Mouse (Mus musculus): ENCODE results near the gene Zfp148. TPM values are rescaled to one million over a fixed set of nuclear protein-coding genes. Genes with fewer than 3 reads are reported as not detected.
A peak's percentile ranks its signal among the peaks of the same experiment; 100 is the strongest.

The Zfp148 gene
- polyA plus RNA-seq, 1 experiment from 2014 or later = 49.3 TPM

- no peak overlapping the region for H3K4me2 ChIP-seq
- no peaks in the 10 kb centered on the region for H3K9me3 ChIP-seq
- WGBS = 31% methylated on average over 3 of the region's 3 CpGs
- H3K4me3 ChIP-seq = no peak overlapping the region
- 0 out of 2 replicates have a peak, but pooled peaks cover 7% of the 10 kb centered on the region for H3K4me1 ChIP-seq (replicated peaks)
- no peak for ATAC-seq (ENCODE audit: low FRiP score, low read depth)
- H3K27ac ChIP-seq (replicated peaks) = peak overlapping the region; percentile 22; the same call in 1 of the 2 replicates
- peaks cover 16% of the 10 kb centered on the region for H3K36me3 ChIP-seq
- H3K9ac ChIP-seq = no peak overlapping the region
- no peaks in the 10 kb centered on the region for H3K27me3 ChIP-seq
Measured at GRCm38 (mm10) chr16:33428327-33428726, 47.7 kb downstream of the Zfp148 start.

GRCm38 (mm10) chr16:33431660-33432059, 51.0 kb downstream of the Zfp148 start:
- WGBS = 86% methylated on average over 2 of the region's 2 CpGs
- no peak overlapping the region for H3K4me3 ChIP-seq
- H3K27ac ChIP-seq (replicated peaks) = no peak overlapping the region

GRCm38 (mm10) chr16:33441065-33441464, 60.4 kb downstream of the Zfp148 start:
- no peaks in the 10 kb centered on the region for H3K4me1 ChIP-seq (replicated peaks)
- peaks cover 8% of the 10 kb centered on the region; the same call in 1 of the 2 replicates for H3K36me3 ChIP-seq
- no peaks in the 10 kb centered on the region for H3K9me3 ChIP-seq
- no peak overlapping the region for H3K4me2 ChIP-seq
- 91% methylated on average over 6 of the region's 6 CpGs for WGBS
- no peak overlapping the region for H3K27ac ChIP-seq (replicated peaks)
- H3K9ac ChIP-seq = no peak overlapping the region
- no peak overlapping the region for H3K4me3 ChIP-seq
- ATAC-seq (ENCODE audit: low FRiP score, low read depth) = no peak
- H3K27me3 ChIP-seq = no peaks in the 10 kb centered on the region

More at GRCm38 (mm10) chr16:33431660-33432059, 51.0 kb downstream of the Zfp148 start:
- H3K27me3 ChIP-seq = no peaks in the 10 kb centered on the region
- no peak for ATAC-seq (ENCODE audit: low FRiP score, low read depth)
- no peak overlapping the region for H3K4me2 ChIP-seq
- H3K9ac ChIP-seq = no peak overlapping the region
- H3K4me1 ChIP-seq (replicated peaks) = 0 out of 2 replicates have a peak, but pooled peaks cover 7% of the 10 kb centered on the region
- H3K9me3 ChIP-seq = no peaks in the 10 kb centered on the region
- H3K36me3 ChIP-seq = peaks cover 12% of the 10 kb centered on the region; the same call in 1 of the 2 replicates

- ATAC-seq (ENCODE audit: low FRiP score, low read depth) = 0 out of 2 replicates have a peak, but pooled peaks have one; percentile 38
- Histone ChIP-seq H3K36me3 (no peaks in the 10 kb centered on the region), H3K9me3 (no peaks in the 10 kb centered on the region), H3K27ac (replicated peaks) (0 out of 2 replicates have a peak overlapping the region, but pooled peaks have one; percentile 15), H3K4me3 (no peak overlapping the region), H3K9ac (no peak overlapping the region), H3K4me1 (replicated peaks) (peaks cover 10% of the 10 kb centered on the region), H3K27me3 (no peaks in the 10 kb centered on the region), H3K4me2 (no peak overlapping the region)
- 51% methylated on average over 5 of the region's 5 CpGs for WGBS
Measured at GRCm38 (mm10) chr16:33446830-33447229, 66.2 kb downstream of the Zfp148 start.

GRCm38 (mm10) chr16:33453826-33454225, 73.2 kb downstream of the Zfp148 start:
- H3K4me2 ChIP-seq = no peak overlapping the region
- H3K36me3 ChIP-seq = 0 out of 2 replicates have a peak, but pooled peaks cover 4% of the 10 kb centered on the region
- H3K4me1 ChIP-seq (replicated peaks) = 0 out of 2 replicates have a peak, but pooled peaks cover 5% of the 10 kb centered on the region
- no peak overlapping the region for H3K9ac ChIP-seq
- H3K27me3 ChIP-seq = no peaks in the 10 kb centered on the region
- no peak overlapping the region for H3K4me3 ChIP-seq
- no peak for ATAC-seq (ENCODE audit: low FRiP score, low read depth)
- H3K9me3 ChIP-seq = no peaks in the 10 kb centered on the region
- WGBS = 94% methylated on average over 2 of the region's 2 CpGs
- no peak overlapping the region for H3K27ac ChIP-seq (replicated peaks)

GRCm38 (mm10) chr16:33454306-33454705, 73.7 kb downstream of the Zfp148 start:
- Histone ChIP-seq H3K27me3 (no peaks in the 10 kb centered on the region), H3K4me1 (replicated peaks) (0 out of 2 replicates have a peak, but pooled peaks cover 5% of the 10 kb centered on the region), H3K36me3 (0 out of 2 replicates have a peak, but pooled peaks cover 4% of the 10 kb centered on the region), H3K4me3 (no peak overlapping the region), H3K4me2 (no peak overlapping the region), H3K9ac (no peak overlapping the region), H3K9me3 (no peaks in the 10 kb centered on the region), H3K27ac (replicated peaks) (no peak overlapping the region)
- no peak for ATAC-seq (ENCODE audit: low FRiP score, low read depth)
- WGBS = 78% methylated on average over 2 of the region's 2 CpGs

- Histone ChIP-seq H3K27me3 (no peaks in the 10 kb centered on the region), H3K9ac (no peak overlapping the region), H3K4me3 (no peak overlapping the region), H3K4me1 (replicated peaks) (0 out of 2 replicates have a peak, but pooled peaks cover 5% of the 10 kb centered on the region), H3K9me3 (no peaks in the 10 kb centered on the region), H3K36me3 (0 out of 2 replicates have a peak, but pooled peaks cover 8% of the 10 kb centered on the region), H3K4me2 (no peak overlapping the region), H3K27ac (replicated peaks) (no peak overlapping the region)
- WGBS = 86% methylated on average over 6 of the region's 6 CpGs
- ATAC-seq (ENCODE audit: low FRiP score, low read depth) = no peak
Measured at GRCm38 (mm10) chr16:33455263-33455910, 74.8 kb downstream of the Zfp148 start.

- no peak for ATAC-seq (ENCODE audit: low FRiP score, low read depth)
- Histone ChIP-seq H3K4me3 (no peak overlapping the region), H3K9me3 (no peaks in the 10 kb centered on the region), H3K4me1 (replicated peaks) (peaks cover 9% of the 10 kb centered on the region; the same call in 1 of the 2 replicates), H3K9ac (no peak overlapping the region), H3K36me3 (peaks cover 8% of the 10 kb centered on the region; the same call in 1 of the 2 replicates), H3K4me2 (no peak overlapping the region), H3K27me3 (no peaks in the 10 kb centered on the region), H3K27ac (replicated peaks) (no peak overlapping the region)
- 94% methylated on average over 1 of the region's 1 CpGs for WGBS
Measured at GRCm38 (mm10) chr16:33459101-33459500, 78.5 kb downstream of the Zfp148 start.

- no peak overlapping the region for H3K27ac ChIP-seq (replicated peaks)
- H3K4me2 ChIP-seq = no peak overlapping the region
- no peaks in the 10 kb centered on the region for H3K9me3 ChIP-seq
- H3K4me3 ChIP-seq = no peak overlapping the region
- 72% methylated on average over 3 of the region's 3 CpGs for WGBS
- H3K4me1 ChIP-seq (replicated peaks) = peaks cover 12% of the 10 kb centered on the region
- no peak overlapping the region for H3K9ac ChIP-seq
- peaks cover 8% of the 10 kb centered on the region; the same call in 1 of the 2 replicates for H3K36me3 ChIP-seq
- no peaks in the 10 kb centered on the region for H3K27me3 ChIP-seq
- no peak for ATAC-seq (ENCODE audit: low FRiP score, low read depth)
Measured at GRCm38 (mm10) chr16:33461416-33461815, 80.8 kb downstream of the Zfp148 start.

- H3K4me3 ChIP-seq = no peak overlapping the region
- H3K4me1 ChIP-seq (replicated peaks) = peaks cover 12% of the 10 kb centered on the region
- peak; percentile 51; the same call in 1 of the 2 replicates for ATAC-seq (ENCODE audit: low FRiP score, low read depth)
- H3K27me3 ChIP-seq = no peaks in the 10 kb centered on the region
- H3K9ac ChIP-seq = no peak overlapping the region
- H3K4me2 ChIP-seq = no peak overlapping the region
- peaks cover 5% of the 10 kb centered on the region; the same call in 1 of the 2 replicates for H3K36me3 ChIP-seq
- H3K27ac ChIP-seq (replicated peaks) = peak overlapping the region; percentile 63
- no peaks in the 10 kb centered on the region for H3K9me3 ChIP-seq
- WGBS = 52% methylated on average over 4 of the region's 4 CpGs
Measured at GRCm38 (mm10) chr16:33464509-33465241, 84.0 kb downstream of the Zfp148 start.

- ATAC-seq (ENCODE audit: low FRiP score, low read depth) = no peak
- Histone ChIP-seq H3K27ac (replicated peaks) (peak overlapping the region; percentile 63), H3K4me2 (no peak overlapping the region), H3K9ac (no peak overlapping the region), H3K4me1 (replicated peaks) (peaks cover 12% of the 10 kb centered on the region), H3K4me3 (no peak overlapping the region), H3K36me3 (peaks cover 5% of the 10 kb centered on the region; the same call in 1 of the 2 replicates), H3K27me3 (no peaks in the 10 kb centered on the region), H3K9me3 (no peaks in the 10 kb centered on the region)
- 60% methylated on average over 4 of the region's 4 CpGs for WGBS
Measured at GRCm38 (mm10) chr16:33465242-33465614, 84.6 kb downstream of the Zfp148 start.

GRCm38 (mm10) chr16:33467451-33467850, 86.8 kb downstream of the Zfp148 start:
- WGBS = 69% methylated on average over 6 of the region's 6 CpGs
- Histone ChIP-seq H3K36me3 (peaks cover 5% of the 10 kb centered on the region; the same call in 1 of the 2 replicates), H3K4me2 (no peak overlapping the region), H3K4me1 (replicated peaks) (peaks cover 11% of the 10 kb centered on the region), H3K27me3 (no peaks in the 10 kb centered on the region), H3K27ac (replicated peaks) (no peak overlapping the region), H3K4me3 (no peak overlapping the region), H3K9me3 (no peaks in the 10 kb centered on the region), H3K9ac (no peak overlapping the region)
- ATAC-seq (ENCODE audit: low FRiP score, low read depth) = no peak
